Mouse (Mus musculus) lung, postnatal 4 days (tissue): ENCODE data around the gene Gstt1.
A peak's percentile ranks its signal among the peaks of the same experiment; 100 is the strongest.

Experiments
- DNase-seq, 2 experiments: peaks; one replicate each; pipeline ENCODE4 v3.0.0; 2021

The Gstt1 gene

GRCm38 (mm10) chr10:75763682-75764518 lies 34.5 kb downstream of the Gstt1 start, which contains the start of gene Cabin1:
Cabin1 (minus strand) TSS chr10:75764341.
- DNase-seq = peak; percentile 98

DNA sequence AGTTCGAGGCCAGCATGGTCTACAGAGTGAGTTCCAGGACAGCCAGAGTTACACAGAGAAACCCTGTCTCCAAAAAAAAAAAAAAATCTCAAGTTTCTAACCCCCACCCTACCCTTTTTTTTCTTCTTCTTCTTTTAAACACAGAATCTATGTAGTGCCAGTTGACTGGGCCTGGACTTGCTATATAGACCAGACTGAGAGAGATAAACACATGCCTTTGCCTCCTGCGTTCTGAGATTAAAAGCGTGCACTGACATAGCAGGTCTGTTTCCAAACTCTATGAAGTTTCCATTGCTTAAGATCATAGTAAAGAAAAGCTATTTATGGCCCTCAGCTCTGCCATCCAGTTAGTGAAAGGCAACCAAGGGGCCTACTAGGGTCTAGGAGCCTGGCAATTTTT lies 36.0 kb downstream of the Gstt1 start:
- no peak for DNase-seq

DNA sequence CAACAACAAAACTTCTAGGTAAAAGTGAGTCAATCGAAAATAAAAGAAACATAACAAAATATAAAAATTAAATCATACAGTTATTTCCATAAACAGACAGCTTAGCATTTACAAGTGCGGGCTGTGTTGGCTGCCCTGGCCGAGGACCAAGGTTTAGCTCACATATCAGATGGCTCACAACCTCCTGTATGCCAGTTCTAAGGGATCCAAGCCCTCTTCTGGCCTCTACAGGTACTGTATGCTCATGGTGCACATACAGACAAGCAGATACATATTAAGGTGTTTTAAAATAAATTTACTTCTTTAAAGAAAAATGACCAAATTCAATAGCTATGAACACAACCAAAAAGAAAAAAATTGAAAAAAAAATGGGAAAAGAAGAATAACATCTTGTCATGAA lies 38.1 kb downstream of the Gstt1 start:
- DNase-seq = no peak

GRCm38 (mm10) chr10:75756719-75757118 lies 41.7 kb downstream of the Gstt1 start:
- DNase-seq = no peak

DNA sequence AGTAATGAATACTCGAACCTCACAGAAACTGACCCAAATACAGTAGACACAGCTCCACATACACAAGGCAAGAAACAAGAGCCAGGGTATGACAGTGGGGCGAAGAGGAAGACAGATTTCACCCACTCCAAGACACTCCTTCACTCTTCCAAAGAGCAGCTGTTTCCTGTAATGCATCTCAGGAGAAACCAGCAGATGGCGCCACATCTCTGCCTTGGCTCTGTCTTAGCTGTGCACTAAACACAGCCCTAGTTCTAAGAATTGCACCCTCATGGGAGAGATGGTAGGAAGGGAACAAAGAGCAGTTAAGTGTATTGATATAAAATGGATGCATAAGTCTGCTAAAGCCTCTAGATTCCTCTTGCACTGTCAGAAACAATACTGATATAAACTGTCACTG lies 54.4 kb downstream of the Gstt1 start:
- peak; percentile 63 to 84 for DNase-seq

DNA sequence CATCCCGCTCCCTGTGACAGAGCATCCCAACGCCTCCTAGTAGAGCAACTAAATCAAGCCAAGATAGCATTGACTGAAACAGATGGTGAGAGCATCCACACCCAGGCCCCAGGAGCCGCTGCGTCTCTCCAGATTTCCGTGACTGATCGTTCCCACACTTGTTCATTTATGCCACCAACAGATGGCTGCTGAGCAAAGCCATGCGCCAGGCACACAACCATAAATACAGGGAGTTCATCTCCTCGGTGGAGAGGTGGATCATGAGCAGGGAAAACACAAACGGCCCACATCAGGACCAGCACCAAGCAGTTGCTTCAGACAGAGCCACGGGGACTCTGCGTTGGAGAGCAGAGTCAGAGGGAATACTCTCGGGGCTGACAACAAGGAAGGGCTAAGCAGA lies 55.0 kb downstream of the Gstt1 start:
- DNase-seq = no peak

- DNase-seq = no peak
Measured at GRCm38 (mm10) chr10:75740866-75741265, 57.5 kb downstream of the Gstt1 start.
